Mouse (Mus musculus) left cerebral cortex, postnatal 14 days (tissue): ENCODE data around the gene Foxn3. TPM values are rescaled to one million over a fixed set of nuclear protein-coding genes. Genes with fewer than 3 reads are reported as not detected.

Source experiments
- DNase-seq, 2 experiments: peaks; one replicate each; pipeline ENCODE4 v3.0.0; 2021 to 2022; ENCODE audit warnings: low spot score in 2 of 2, mixed read lengths in 1 of 2
- intact Hi-C: fragments of 180-260 bp; cut with DNase I; formaldehyde crosslinking; loops from one replicate; pipeline ENCODE4 v1.15.1; 2025
- total RNA-seq, 2 experiments: library from RNA; stranded (reverse); gene quantifications; 2 replicates each; pipeline ENCODE4 v1.2.3; 2021

Gene Foxn3
- total RNA-seq, 2 experiments from 2014 or later: 47.2 to 51.6 TPM

DNA sequence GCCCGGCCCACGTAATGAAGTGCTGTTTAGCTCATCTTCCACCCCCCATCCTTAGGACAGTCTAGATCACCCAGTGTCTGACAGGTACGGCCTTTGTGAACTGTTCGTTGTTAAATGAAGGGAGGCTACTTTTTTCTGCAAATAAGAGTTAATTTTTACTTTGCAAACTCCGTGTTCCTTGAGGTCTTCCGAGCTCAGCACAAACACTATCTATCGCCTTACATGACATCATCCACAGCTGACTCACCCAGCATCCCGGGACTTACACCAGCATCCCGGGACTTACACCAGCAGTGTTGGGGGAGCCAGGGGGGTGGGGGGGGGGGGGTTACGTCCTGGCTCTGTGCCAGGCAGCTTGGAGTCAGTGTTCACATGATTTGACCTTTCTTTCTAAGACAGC lies 186.3 kb downstream of the Foxn3 start:
- no peak for DNase-seq
- intact Hi-C loops: no loop called here

DNA sequence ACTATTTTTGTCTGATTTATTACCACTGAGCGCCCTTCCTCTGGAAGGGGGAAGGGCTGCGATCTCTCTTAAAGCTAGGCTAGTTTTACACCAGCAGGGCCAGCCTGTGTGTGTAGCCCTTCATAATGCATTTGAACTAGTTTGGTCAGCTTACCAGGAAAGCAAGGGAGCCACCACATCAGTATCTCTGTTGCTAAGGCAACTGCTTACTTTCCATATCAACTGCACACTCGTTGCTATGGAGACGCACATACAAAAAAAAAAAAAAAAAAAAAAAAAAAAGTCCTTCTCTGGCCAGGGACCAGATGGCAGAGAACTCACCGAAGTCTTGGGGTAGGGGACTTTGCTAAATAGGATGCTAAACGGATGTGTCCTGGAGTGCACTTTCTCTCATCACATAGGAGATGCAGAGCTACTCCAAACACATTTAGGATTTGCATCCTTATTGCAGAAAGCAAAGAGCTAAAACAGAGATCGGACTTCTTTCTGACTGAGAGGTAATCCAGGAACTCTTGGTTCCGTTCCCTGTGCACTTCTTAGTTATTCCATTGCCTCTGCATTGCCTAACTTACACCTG lies 187.4 kb downstream of the Foxn3 start:
- intact Hi-C loops: no loop called here
- DNase-seq: peak in 1 of 2 experiments; percentile 63

DNA sequence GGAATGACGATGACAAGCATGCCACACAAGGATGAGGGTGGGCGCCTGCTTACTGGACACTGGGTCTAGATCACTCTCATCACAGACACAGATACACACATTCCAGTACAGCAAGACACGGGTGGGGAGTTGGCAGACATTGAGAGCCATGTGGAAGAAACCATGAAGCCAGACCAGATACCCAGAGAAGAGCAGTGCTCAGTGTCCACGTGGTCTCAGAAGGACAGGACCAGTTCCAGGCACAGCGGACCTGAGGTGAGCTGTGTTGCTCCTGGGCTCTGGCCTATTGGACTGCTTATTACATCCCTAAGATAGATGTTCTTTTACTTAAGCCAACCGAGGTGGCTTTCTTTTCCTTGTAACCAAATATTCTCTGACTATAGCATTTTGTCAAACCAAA lies 188.0 kb downstream of the Foxn3 start:
- no peak for DNase-seq
- intact Hi-C loops: no loop called here

DNA sequence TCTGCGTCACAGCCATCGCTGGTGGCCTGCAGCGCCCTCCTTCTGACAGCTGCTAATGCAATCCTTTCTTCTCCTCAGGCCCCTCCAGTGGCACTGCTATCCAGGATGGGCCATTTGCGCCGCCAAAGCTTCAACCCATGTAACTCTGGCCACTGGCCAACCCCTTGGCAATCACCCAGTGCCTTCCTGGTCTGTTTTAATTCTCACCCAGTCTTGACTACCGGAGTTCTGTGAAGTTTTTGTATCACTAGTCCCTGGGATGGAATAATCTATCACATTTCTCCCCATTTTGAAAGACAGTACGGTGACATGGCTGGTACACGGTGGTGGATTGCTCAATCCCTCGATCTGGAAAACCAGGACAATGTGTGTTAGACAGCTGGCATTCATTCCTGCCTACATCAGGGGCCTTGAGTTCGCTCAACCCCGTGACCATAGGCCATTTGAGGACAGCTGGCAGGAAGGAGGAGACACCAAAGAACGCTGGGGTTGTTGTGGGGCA lies 189.2 kb downstream of the Foxn3 start:
- intact Hi-C loops: no loop called here
- DNase-seq: peak; percentile 38 to 64

DNA sequence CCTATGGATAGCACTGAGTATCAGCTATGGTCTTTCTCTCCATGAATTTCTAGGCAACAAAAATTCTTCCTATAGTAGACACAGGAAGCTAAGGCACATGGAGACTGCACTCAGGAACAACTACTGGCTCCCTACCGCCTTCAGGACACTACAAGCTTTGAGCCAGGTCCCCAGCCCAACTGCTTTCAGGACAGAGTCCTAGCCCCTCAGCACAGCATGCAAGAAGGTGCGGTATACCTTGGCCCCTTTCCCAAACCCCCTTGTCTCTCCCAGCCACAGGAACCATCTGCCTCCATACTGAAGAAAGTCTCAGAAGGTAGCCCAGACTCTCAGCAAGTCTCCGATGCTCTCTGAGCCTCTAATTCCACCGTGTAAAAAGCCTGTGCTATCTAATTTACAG lies 189.8 kb downstream of the Foxn3 start:
- intact Hi-C loops: no loop called here
- no peak for DNase-seq

GRCm38 (mm10) chr12:99371500-99371899 lies 191.9 kb downstream of the Foxn3 start:
- no peak for DNase-seq
- intact Hi-C loops: no loop called here

DNA sequence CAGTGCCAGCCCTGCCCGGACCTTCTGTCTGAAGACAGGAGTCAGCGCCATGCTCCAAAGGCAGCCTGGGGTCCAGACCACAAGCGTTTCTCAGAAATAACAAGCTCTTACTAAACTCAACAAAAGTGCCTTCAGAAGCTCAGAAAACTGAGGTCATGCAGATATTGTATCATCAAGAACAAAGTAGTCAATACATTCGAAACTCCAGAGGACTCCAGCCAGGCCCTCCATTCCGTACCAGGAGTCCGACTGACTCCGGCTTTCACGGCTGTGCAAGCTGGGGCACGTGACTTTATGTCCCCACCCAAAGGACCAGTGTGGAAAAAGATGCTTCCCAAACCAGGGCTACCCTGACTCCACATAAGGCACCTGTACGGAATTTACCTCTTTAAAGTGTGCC lies 195.1 kb downstream of the Foxn3 start:
- DNase-seq: no peak
- intact Hi-C loops: no loop called here

DNA sequence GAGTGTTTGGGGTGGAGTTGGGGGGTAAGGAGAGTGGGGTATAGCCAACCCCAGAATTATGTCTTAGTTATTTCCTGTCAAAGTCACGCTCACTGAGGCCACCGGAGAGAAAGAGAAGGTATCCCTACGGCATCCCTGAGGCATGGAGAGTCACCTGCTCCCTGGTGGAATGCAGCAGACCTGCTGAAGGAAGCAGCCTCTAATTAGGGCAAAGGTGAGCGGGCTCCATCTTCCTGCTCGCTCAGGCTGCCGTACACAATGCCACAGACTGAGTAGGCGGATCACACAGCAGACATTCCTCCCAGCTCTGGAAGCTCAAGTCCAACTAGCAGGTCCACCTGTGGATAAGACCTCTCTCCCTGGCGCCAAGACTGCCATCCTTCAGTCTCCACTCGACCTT lies 197.4 kb downstream of the Foxn3 start:
- intact Hi-C loops: no loop called here

GRCm38 (mm10) chr12:99364201-99364600 lies 199.2 kb downstream of the Foxn3 start:
- no peak for DNase-seq
- intact Hi-C loops: no loop called here

More for the DNA sequence above, 197.4 kb downstream of the Foxn3 start:
- no peak for DNase-seq

- DNase-seq: no peak
- intact Hi-C loops: no loop called here
Measured at GRCm38 (mm10) chr12:99363024-99363423, 200.4 kb downstream of the Foxn3 start.

DNA sequence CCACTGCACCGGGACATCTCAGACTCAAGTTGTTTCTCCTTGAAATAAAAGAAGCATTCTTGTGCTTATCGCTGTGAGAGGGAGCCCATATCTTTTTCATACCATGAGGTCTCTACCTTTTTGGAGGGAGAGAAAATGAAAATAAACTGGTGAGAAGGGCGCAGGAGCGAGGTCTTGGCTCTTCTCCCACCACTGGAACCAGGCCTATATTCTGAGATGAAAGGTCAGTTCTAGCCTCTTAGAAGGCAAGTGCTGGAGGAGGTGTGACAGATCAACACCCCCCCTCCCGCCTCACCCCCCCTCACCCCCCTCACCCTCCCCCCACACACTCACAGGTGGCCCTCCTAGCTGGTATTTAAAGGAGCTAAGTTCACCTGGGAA lies 201.6 kb downstream of the Foxn3 start:
- no peak for DNase-seq
- intact Hi-C loops: no loop called here

DNA sequence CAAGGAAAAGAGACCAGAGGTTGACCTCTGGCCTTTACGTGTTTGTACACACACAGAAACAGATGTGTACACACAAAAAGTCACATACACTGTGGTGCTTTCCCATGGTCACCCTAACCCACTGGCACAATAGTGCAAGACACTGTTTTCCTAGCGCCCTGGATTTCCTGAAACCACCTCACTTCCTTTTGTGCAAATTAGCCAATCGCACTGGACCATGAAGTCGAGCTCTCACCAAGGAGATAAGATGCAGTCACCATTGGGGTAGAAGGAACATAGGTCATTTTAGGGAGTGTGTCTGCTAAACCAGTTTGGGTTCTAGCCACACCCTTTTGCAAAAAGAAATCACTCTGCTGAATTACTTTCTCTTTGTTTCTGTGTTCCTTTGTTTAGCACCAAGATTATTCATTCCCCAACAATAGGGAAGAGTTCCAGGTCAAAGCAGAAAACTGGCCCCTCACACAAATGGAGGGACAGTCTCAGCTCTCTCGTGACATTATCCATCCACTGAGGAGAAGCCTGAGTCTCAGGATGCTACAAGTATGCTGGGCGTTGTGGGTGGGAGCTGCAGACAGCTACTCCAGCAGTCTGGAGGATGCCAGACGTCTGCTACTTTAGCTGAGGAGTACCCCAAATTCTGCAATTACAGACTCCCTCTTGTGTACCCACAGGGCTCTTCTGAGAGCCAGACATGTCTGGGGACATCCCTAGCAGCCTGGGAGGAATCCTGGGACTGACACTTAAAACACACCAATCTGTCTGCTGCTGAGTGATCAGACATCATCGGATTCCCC lies 202.2 kb downstream of the Foxn3 start:
- DNase-seq: peak in 1 of 2 experiments; percentile 35
- intact Hi-C loops: no loop called here

DNA sequence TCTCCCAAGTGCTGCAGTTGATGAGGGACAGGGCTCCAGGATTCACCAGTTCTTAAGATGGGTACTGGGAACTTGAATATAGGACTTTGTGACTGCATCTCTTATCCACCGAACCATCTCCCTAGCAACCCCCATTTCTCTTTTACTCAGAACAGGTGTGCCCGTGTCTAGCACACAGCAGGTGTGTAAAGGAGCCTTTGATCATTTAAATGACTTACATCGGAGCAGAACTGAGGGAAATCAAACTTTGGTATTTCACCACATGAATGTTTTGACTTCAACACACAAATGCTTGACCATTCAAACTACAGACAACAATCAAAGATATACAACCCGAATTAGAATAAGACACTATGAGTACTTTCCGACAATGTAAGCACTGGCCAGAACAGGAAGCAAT lies 204.7 kb downstream of the Foxn3 start:
- DNase-seq: no peak
- intact Hi-C loops: no loop called here

- intact Hi-C loops: no loop called here
- DNase-seq: no peak
Measured at GRCm38 (mm10) chr12:99356660-99357059, 206.7 kb downstream of the Foxn3 start.

DNA sequence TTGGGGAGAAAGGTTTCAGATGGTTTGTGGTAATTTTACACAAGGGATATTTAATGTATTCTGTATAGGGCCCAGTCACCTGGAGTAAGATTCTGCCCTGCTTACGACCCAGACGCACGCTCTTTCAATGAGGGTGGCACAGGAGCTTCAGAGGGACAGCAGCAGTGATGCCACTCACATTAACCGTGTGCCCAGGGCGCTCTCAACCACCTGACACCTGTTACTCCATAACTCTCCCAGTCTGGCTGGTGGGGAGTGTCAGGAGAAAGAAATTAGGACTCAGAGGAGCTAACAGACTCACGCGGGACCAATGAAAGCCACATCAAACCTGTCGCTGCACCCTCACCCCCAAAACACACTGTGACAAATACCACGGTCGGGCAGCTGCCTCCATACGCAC lies 209.7 kb downstream of the Foxn3 start:
- DNase-seq: no peak
- intact Hi-C loops: no loop called here

DNA sequence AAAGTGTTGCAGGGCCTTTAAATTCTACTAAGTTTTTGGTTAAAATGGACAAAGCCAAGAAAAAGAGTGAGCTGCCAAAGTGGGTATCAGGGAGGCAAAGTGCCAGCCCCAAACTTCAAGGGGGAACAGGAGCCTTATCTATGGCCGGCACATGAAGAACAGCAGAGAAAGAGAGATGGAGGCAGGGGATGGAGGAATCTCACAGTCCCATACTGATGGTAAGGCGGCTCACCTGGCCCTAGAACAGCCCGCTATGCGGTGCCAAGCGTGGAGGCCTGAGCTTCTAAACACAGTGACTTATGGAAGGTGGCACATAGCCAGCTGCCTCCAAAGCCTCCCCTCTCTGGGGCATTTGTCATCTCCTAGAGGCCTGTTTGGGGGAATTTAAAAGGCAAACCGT lies 210.8 kb downstream of the Foxn3 start:
- intact Hi-C loops: no loop called here

GRCm38 (mm10) chr12:99352136-99352535 lies 211.2 kb downstream of the Foxn3 start:
- intact Hi-C loops: no loop called here
- DNase-seq: no peak

More for the DNA sequence above, 210.8 kb downstream of the Foxn3 start:
- DNase-seq: no peak

DNA sequence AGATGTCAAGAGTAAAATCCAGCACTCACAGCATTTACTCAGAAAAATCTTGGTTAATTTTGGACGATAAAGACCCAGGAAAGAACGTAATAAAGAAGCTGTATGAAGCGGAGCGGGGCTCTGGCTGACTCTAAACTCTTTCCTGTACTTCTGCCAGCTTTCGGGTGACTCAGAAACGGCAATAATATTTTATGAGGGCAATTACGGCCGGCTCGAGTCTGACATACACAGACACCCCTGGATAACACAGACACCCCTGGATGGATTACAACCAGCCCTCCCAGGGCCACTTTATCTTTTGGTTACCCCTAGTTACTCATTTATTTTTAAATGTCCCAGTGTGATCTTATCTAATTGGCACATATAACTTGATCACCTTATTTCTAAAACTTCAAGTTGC lies 211.7 kb downstream of the Foxn3 start:
- DNase-seq: no peak
- intact Hi-C loops: no loop called here

GRCm38 (mm10) chr12:99349650-99349997 lies 213.8 kb downstream of the Foxn3 start:
- intact Hi-C loops: no loop called here

GRCm38 (mm10) chr12:99348940-99349649 lies 214.3 kb downstream of the Foxn3 start:
- DNase-seq: no peak
- intact Hi-C loops: no loop called here

More at GRCm38 (mm10) chr12:99349650-99349997, 213.8 kb downstream of the Foxn3 start:
- no peak for DNase-seq

DNA sequence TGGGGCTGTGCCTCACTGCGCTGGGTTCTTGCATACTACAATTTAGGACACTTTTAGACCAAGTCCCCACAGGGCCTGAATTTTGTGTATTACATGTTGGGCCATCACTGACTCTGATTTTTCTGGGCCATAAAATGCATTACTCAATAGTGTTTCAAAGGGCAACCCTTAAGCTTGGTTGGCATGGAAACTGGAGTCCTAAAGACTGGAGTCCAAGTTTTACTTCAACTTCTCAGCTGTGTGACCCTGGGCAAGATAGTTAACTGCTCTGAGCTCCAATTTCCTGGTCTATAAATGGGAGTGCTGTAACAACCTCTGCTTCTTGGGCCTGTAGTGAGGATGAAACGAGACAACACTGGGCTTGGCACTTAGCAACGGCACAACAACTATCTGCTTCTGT lies 215.9 kb downstream of the Foxn3 start:
- intact Hi-C loops: no loop called here
- no peak for DNase-seq
